Mouse (Mus musculus) adrenal gland (tissue): ENCODE results near the gene Iqce.

ENCODE experiments used
- intact Hi-C: fragments of 180-260 bp; cut with DNase I; formaldehyde crosslinking; loops from one replicate; pipeline ENCODE4 v1.15.1; 2025

Iqce gene

DNA sequence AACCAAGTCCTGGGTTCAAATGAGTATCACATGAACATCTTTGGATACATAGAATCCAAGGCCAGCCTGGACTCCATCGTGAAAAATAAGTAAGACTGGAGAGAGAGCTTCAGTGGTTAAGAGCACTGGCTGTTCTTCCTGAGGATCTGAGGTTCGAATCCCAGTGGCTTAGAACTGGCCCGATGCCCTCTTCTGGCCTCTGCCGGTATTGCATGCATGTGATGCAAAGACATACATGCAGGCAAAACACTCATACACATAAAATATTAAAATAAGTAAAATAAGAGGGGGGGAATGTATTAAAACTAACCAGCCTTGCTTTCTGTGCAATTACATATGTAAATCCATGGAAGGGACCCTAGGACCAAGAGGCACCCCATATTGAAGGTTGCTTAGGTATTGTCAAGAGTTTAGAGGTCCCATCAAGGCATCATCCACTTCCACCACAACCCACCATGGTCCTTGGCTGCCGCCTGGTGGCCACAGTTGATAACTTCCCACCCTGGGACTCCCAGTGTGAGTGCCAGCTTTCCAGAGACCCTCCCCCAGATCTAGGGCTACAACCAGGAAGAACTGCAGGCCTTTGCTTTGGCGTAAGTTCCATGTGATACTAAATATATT is 82.9 kb downstream of the Iqce start:
- intact Hi-C loops = loop anchor here (2.0 to 5.0 kb wide), 2 partner anchors 50 to 77 kb away; no protein-coding TSS in a partner anchor

DNA sequence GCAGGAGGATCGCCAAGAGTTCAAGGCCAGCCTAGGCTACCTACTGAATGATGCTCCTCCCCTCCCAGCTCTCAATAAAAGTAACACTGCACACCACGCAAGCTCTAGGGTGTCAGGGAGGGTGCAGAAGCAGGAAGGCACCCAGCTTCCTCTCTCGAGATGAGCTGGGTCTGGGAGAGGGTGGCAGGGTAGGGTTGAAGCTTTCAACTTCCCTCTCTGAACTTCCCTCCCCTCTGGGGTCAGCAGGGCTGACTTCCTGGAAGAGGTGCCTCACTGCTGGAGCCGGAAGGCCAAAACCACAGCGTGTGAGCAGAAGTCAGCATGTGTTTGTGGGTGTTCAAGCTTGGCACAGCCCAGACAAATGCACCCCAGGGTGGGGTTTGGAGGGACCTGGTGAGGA is 84.5 kb downstream of the Iqce start:
- intact Hi-C loops = loop anchor here (2.0 to 5.0 kb wide), 2 partner anchors 49 to 75 kb away; no protein-coding TSS in a partner anchor

DNA sequence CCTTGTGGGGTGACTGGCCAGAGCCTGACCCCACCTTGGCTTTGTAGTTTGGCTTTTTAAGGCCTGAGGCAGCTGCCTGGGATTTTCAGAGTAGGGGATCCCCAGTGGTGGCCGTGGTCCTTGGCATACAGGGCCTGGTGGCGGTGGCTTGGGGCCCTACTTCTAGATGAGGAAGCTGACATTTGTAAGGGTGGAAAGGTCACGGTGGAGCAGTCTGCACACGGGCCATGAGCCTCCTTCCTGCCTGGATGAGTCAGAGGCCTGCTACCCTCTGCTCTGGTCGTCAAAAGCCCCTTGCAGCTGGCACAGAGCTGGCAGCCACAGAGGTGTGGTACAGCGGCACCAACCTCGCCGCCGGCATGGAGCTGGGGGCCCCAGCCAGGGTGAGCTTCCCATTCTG is 85.5 kb downstream of the Iqce start:
- intact Hi-C loops = loop anchor here (5.0 kb wide), 1 partner anchor 74 kb away; no protein-coding TSS in a partner anchor

DNA sequence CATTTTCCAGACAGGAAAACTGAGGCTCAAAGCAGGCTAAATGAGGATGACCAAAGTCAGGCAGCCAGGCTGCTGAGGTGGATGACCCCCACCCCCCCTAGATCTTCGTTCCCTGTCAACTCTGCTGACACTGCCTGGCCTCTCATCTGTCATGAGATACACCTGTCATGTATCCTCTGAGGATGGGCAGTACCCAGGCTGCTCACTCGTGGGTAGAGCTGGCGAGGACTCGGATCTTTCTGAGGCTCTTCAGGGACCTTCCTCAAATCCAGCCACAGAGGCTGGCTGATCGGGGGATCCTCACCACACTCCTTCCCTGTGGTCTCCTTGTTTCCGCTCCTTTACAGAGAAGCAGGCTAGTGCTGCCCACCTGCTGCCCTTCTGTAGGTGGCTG is 86.1 kb downstream of the Iqce start:
- intact Hi-C loops = loop anchor here (5.0 kb wide), 1 partner anchor 74 kb away; no protein-coding TSS in a partner anchor

DNA sequence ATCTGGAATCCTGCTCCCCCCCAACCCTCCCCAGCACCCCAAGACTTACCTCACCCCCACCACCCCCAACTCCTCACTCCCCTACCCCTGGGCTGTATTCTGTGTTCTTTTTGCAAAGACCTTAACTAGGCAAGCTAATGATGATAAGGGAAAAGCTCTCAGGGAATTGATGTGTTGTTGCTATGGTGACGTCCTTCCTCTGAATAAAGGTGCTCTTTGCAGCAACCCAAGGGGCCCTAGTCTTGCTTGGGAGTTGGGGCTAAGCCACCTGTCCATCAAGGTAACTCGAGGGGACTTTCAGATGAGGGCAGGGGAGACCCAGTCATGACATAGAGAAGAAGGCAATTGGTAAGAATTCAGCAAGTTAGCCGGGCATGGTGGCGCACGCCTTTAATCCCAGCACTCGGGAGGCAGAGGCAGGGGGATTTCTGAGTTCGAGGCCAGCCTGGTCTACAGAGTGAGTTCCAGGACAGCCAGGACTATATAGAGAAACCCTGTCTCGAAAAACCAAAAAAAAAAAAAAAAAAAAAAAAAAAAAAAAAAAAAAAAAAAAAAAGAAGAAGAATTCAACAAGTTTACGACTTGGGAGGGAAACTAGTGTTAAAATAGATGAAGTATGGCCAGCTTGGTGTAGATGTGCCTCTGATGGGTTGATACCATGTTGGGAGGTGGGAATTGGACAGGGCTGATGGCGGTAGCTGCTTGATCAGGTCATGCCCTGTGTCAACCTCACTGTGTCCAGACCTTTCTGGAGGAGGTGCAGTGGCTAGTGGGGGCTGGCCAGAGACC is 86.7 kb downstream of the Iqce start:
- intact Hi-C loops = loop anchor here (5.0 kb wide), 1 partner anchor 73 kb away; no protein-coding TSS in a partner anchor

DNA sequence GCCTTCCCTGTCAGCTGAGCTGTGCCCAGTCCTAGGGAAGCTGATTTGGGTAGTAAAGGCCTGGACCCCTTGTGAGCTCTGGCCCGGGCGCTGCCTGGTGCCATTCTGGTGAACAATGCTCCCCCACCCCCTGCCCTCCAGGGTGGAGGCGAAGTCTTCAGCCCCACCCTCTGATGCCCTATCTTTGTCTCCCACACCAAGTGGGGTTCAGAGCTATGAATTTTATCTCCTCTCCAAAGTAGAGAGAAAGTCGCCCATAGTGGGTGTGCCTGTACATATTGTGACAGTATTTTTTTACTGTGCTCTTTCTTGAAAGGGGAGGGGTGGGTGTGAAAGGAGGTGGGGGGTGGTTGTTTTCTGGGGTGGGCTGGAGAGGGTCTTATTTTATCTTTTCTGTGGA is 87.3 kb downstream of the Iqce start:
- intact Hi-C loops = loop anchor here (5.0 kb wide), 1 partner anchor 73 kb away; no protein-coding TSS in a partner anchor

DNA sequence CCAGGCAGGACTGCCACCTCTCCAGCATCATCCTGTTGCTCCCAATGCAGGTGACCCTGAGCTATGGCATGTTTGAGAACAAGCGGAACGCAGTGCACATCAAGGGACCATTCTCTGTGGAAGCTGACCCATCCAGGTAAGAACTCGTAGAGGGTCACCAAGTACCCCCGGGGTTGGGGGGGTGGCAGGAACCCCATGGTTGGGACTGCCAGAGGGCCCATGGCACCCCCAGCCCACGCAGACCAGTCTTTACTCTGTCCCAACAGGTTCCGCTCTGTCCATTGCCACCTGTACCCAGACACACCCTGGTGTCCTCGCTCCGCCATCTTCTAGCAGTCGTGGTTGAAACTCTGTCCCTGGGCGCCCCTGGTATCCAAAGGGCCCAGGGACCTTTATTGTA is 88.0 kb downstream of the Iqce start:
- intact Hi-C loops = no loop called here

DNA sequence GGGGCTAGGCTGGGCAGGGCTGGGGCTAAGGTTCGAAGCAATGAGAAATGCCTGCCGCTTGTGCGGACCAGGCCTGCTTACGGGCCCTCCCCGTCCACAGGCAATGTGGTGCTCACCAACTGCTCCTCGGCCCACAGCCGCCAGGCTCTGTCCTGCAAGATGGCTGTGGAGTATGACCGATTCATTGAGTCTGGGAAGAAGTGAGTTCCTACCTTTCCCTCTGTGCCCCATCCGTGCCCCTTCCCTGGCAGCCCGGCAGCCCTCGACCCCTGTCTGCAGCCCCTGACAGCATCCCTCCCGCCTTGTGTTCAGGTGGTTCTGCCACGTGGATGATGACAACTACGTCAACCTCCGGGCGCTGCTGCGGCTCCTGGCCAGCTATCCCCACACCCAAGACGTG is 90.0 kb downstream of the Iqce start:
- intact Hi-C loops = no loop called here
